Mouse (Mus musculus) lung, embryonic 16.5 days (tissue): ENCODE measurements around the gene Gsdma. TPM values are rescaled to one million over a fixed set of nuclear protein-coding genes. Genes with fewer than 3 reads are reported as not detected.

Experiments used
- ATAC-seq: fragments of 200-750 bp; cut with Nextera tagmentation; 2 replicates; pipeline ENCODE4 v1.8.0; 2017; ENCODE audit warnings: low read depth, mild to moderate bottlenecking, moderate library complexity
- H3K27ac ChIP-seq: fragments of 300-500 bp; sonication (generic); 2 replicates; pipeline ENCODE4 v1.5.1; 2014; ENCODE audit warnings: mild to moderate bottlenecking, control low read depth, low read length
- H3K27me3 ChIP-seq: fragments of 300-500 bp; sonication (generic); 2 replicates; pipeline ENCODE4 v1.6.1; 2014; ENCODE audit warnings: low read depth, low read length, mixed read lengths; ENCODE audit not compliant: control insufficient read depth, insufficient read depth
- H3K36me3 ChIP-seq: fragments of 300-500 bp; sonication (generic); 2 replicates; pipeline ENCODE4 v1.6.1; 2014; ENCODE audit warnings: low read length; ENCODE audit not compliant: control insufficient read depth, insufficient read depth
- H3K4me1 ChIP-seq: fragments of 300-500 bp; sonication (generic); replicated peaks from 2 replicates; pipeline ENCODE4 v1.6.1; 2014; ENCODE audit warnings: low read length, mixed read lengths; ENCODE audit not compliant: control insufficient read depth, insufficient read depth
- H3K4me2 ChIP-seq: fragments of 300-500 bp; sonication (generic); 2 replicates; pipeline ENCODE4 v1.6.1; 2014; ENCODE audit warnings: low read depth, low read length, control low read depth
- H3K4me3 ChIP-seq: fragments of 300-500 bp; sonication (generic); 2 replicates; pipeline ENCODE4 v1.5.1; 2014; ENCODE audit warnings: mild to moderate bottlenecking, low read length, control low read depth
- H3K9ac ChIP-seq: fragments of 300-500 bp; sonication (generic); 2 replicates; pipeline ENCODE4 v1.6.1; 2014; ENCODE audit warnings: low read length, control low read depth
- H3K9me3 ChIP-seq: fragments of 300-500 bp; sonication (generic); 2 replicates; pipeline ENCODE4 v1.6.1; 2016; ENCODE audit warnings: low read length; ENCODE audit not compliant: control insufficient read depth
- WGBS: fragments of 180-500 bp; shearing (Covaris S2); extraction: QIAGEN DNeasy Blood & Tissue Kit; methylation state at CpG from one replicate; pipeline ENCODE4 v1.1.7; 2014; 5-methylcytosine and 5-hydroxymethylcytosine counted together
- polyA plus RNA-seq: library from polyadenylated mRNA; unstranded; fragments of >200 nt; fragmentation: Nextera tagmentation; extraction: Ambion mirVana; gene quantifications from 2 replicates; pipeline ENCODE4 v1.2.1, GENCODE M21; 2015

The Gsdma gene
- polyA plus RNA-seq, 1 experiment from 2014 or later: not detected

- Histone ChIP-seq H3K27ac (no peak overlapping the region), H3K4me1 (peaks cover 8% of the 10 kb centered on the region), H3K9ac (no peak overlapping the region), H3K9me3 (no peaks in the 10 kb centered on the region), H3K4me2 (no peak overlapping the region), H3K4me3 (no peak overlapping the region), H3K36me3 (peaks cover 55% of the 10 kb centered on the region), H3K27me3 (no peaks in the 10 kb centered on the region)
- WGBS: 77% methylated on average over 8 of the region's 8 CpGs
- no peak for ATAC-seq
These were observed 23.9 kb downstream of the Gsdma start for GRCm38 (mm10) chr11:98688009-98688408.

- H3K4me2 ChIP-seq: no peak overlapping the region
- no peaks in the 10 kb centered on the region for H3K9me3 ChIP-seq
- H3K4me1 ChIP-seq: no peaks in the 10 kb centered on the region
- 66% methylated on average over 13 of the region's 13 CpGs for WGBS
- ATAC-seq: peak; percentile 18; the same call in 1 of the 2 replicates
- H3K4me3 ChIP-seq: no peak overlapping the region
- no peak overlapping the region for H3K9ac ChIP-seq
- peaks cover 51% of the 10 kb centered on the region for H3K36me3 ChIP-seq
- no peaks in the 10 kb centered on the region for H3K27me3 ChIP-seq
- no peak overlapping the region for H3K27ac ChIP-seq
These were observed 29.1 kb downstream of the Gsdma start for GRCm38 (mm10) chr11:98693201-98693600.

- H3K27me3 ChIP-seq: no peaks in the 10 kb centered on the region
- no peak overlapping the region for H3K9ac ChIP-seq
- no peak overlapping the region for H3K27ac ChIP-seq
- H3K9me3 ChIP-seq: no peaks in the 10 kb centered on the region
- H3K4me3 ChIP-seq: no peak overlapping the region
- no peaks in the 10 kb centered on the region for H3K4me1 ChIP-seq
- no peak for ATAC-seq
- H3K4me2 ChIP-seq: no peak overlapping the region
- peaks cover 48% of the 10 kb centered on the region for H3K36me3 ChIP-seq
- WGBS: 94% methylated on average over 9 of the region's 9 CpGs
These were observed 29.6 kb downstream of the Gsdma start for GRCm38 (mm10) chr11:98693746-98694145.

- peaks cover 46% of the 10 kb centered on the region for H3K36me3 ChIP-seq
- H3K4me2 ChIP-seq: no peak overlapping the region
- no peak overlapping the region for H3K27ac ChIP-seq
- no peaks in the 10 kb centered on the region for H3K9me3 ChIP-seq
- no peak overlapping the region for H3K9ac ChIP-seq
- no peak overlapping the region for H3K4me3 ChIP-seq
- 67% methylated on average over 9 of the region's 9 CpGs for WGBS
- ATAC-seq: no peak
- H3K27me3 ChIP-seq: no peaks in the 10 kb centered on the region
- no peaks in the 10 kb centered on the region for H3K4me1 ChIP-seq
These were observed 30.1 kb downstream of the Gsdma start for GRCm38 (mm10) chr11:98694301-98694700.

GRCm38 (mm10) chr11:98695408-98695807 is 31.3 kb downstream of the Gsdma start:
- no peak overlapping the region for H3K27ac ChIP-seq
- 61% methylated on average over 13 of the region's 14 CpGs for WGBS
- peaks cover 36% of the 10 kb centered on the region for H3K36me3 ChIP-seq
- ATAC-seq: no peak
- H3K4me2 ChIP-seq: no peak overlapping the region
- H3K9me3 ChIP-seq: no peaks in the 10 kb centered on the region
- no peaks in the 10 kb centered on the region for H3K27me3 ChIP-seq
- H3K9ac ChIP-seq: no peak overlapping the region
- no peak overlapping the region for H3K4me3 ChIP-seq
- no peaks in the 10 kb centered on the region for H3K4me1 ChIP-seq

GRCm38 (mm10) chr11:98696454-98697216 is 32.5 kb downstream of the Gsdma start:
- H3K36me3 ChIP-seq: peaks cover 25% of the 10 kb centered on the region
- H3K4me2 ChIP-seq: no peak overlapping the region
- H3K4me1 ChIP-seq: 0 out of 2 replicates have a peak, but pooled peaks cover 5% of the 10 kb centered on the region
- no peak overlapping the region for H3K27ac ChIP-seq
- 78% methylated on average over 14 of the region's 14 CpGs for whole genome bisulfite sequencing
- ATAC-seq: no peak
- H3K9me3 ChIP-seq: no peaks in the 10 kb centered on the region
- H3K4me3 ChIP-seq: no peak overlapping the region
- H3K9ac ChIP-seq: no peak overlapping the region
- H3K27me3 ChIP-seq: no peaks in the 10 kb centered on the region

- ATAC-seq: no peak
- no peak overlapping the region for H3K27ac ChIP-seq
- H3K9me3 ChIP-seq: no peaks in the 10 kb centered on the region
- H3K36me3 ChIP-seq: peaks cover 21% of the 10 kb centered on the region
- WGBS: 87% methylated on average over 12 of the region's 12 CpGs
- H3K4me3 ChIP-seq: no peak overlapping the region
- no peak overlapping the region for H3K4me2 ChIP-seq
- H3K27me3 ChIP-seq: no peaks in the 10 kb centered on the region
- H3K4me1 ChIP-seq: 0 out of 2 replicates have a peak, but pooled peaks cover 7% of the 10 kb centered on the region
- H3K9ac ChIP-seq: no peak overlapping the region
These were observed 33.1 kb downstream of the Gsdma start for GRCm38 (mm10) chr11:98697225-98697624.

- WGBS: 79% methylated on average over 16 of the region's 16 CpGs
- ATAC-seq: no peak
- Histone ChIP-seq H3K4me2 (no peak overlapping the region), H3K9me3 (no peaks in the 10 kb centered on the region), H3K27me3 (no peaks in the 10 kb centered on the region), H3K4me3 (no peak overlapping the region), H3K4me1 (0 out of 2 replicates have a peak, but pooled peaks cover 7% of the 10 kb centered on the region), H3K36me3 (peaks cover 14% of the 10 kb centered on the region), H3K9ac (no peak overlapping the region), H3K27ac (no peak overlapping the region)
These were observed 34.9 kb downstream of the Gsdma start for GRCm38 (mm10) chr11:98698849-98699640.

GRCm38 (mm10) chr11:98699911-98700310 is 35.8 kb downstream of the Gsdma start:
- H3K9ac ChIP-seq: no peak overlapping the region
- H3K27me3 ChIP-seq: no peaks in the 10 kb centered on the region
- WGBS: 31% methylated on average over 4 of the region's 4 CpGs
- H3K36me3 ChIP-seq: peaks cover 12% of the 10 kb centered on the region
- no peak overlapping the region for H3K27ac ChIP-seq
- peak; percentile 69 for ATAC-seq
- H3K4me1 ChIP-seq: 0 out of 2 replicates have a peak, but pooled peaks cover 7% of the 10 kb centered on the region
- no peaks in the 10 kb centered on the region for H3K9me3 ChIP-seq
- H3K4me3 ChIP-seq: no peak overlapping the region
- H3K4me2 ChIP-seq: no peak overlapping the region
